Mouse (Mus musculus) left cerebral cortex, postnatal 14 days (tissue): ENCODE results near the gene Kif27. TPM values are rescaled to one million over a fixed set of nuclear protein-coding genes. Genes with fewer than 3 reads are reported as not detected.
"Not testable (repeated sequence)": the region's sequence is repeated elsewhere in the genome, so short reads cannot be mapped to it uniquely, and the experiment has no call there.

ENCODE experiments used
- DNase-seq, 2 experiments: peaks; one replicate each; pipeline ENCODE4 v3.0.0; 2021 to 2022; ENCODE audit warnings: low spot score in 2 of 2, mixed read lengths in 1 of 2
- intact Hi-C: fragments of 180-260 bp; cut with DNase I; formaldehyde crosslinking; loops from one replicate; pipeline ENCODE4 v1.15.1; 2025
- total RNA-seq, 2 experiments: library from RNA; stranded (reverse); gene quantifications; 2 replicates each; pipeline ENCODE4 v1.2.3; 2021

Kif27 gene
- total RNA-seq, 2 experiments from 2014 or later = 2.6 to 3.3 TPM

GRCm38 (mm10) chr13:58367641-58368040, 8.7 kb upstream of the Kif27 start:
- no peak for DNase-seq
- intact Hi-C loops = no loop called here

- no peak for DNase-seq
- intact Hi-C loops = no loop called here
Observed at GRCm38 (mm10) chr13:58366373-58366772, 7.5 kb upstream of the Kif27 start.

- intact Hi-C loops, DNase-seq: not testable (repeated sequence)
Observed at GRCm38 (mm10) chr13:58365179-58365578, 6.3 kb upstream of the Kif27 start.

GRCm38 (mm10) chr13:58364353-58365175, 5.6 kb upstream of the Kif27 start:
- DNase-seq = no peak
- intact Hi-C loops = no loop called here

GRCm38 (mm10) chr13:58359304-58359653, 357 bp upstream of the Kif27 start:
- no peak for DNase-seq
- intact Hi-C loops = no loop called here

GRCm38 (mm10) chr13:58352996-58353395, 5.9 kb downstream of the Kif27 start:
- intact Hi-C loops = no loop called here

GRCm38 (mm10) chr13:58350606-58351005, 8.3 kb downstream of the Kif27 start:
- intact Hi-C loops = no loop called here

More at GRCm38 (mm10) chr13:58352996-58353395, 5.9 kb downstream of the Kif27 start:
- no peak for DNase-seq

GRCm38 (mm10) chr13:58344505-58344904, 14.4 kb downstream of the Kif27 start:
- intact Hi-C loops = no loop called here
- DNase-seq = peak; percentile 16 to 19

More at GRCm38 (mm10) chr13:58350606-58351005, 8.3 kb downstream of the Kif27 start:
- DNase-seq = no peak

- DNase-seq = no peak
- intact Hi-C loops = no loop called here
Observed at GRCm38 (mm10) chr13:58337456-58337855, 21.5 kb downstream of the Kif27 start.

- no peak for DNase-seq
- intact Hi-C loops = no loop called here
Observed at GRCm38 (mm10) chr13:58334116-58334515, 24.8 kb downstream of the Kif27 start.

- intact Hi-C loops = no loop called here
Observed at GRCm38 (mm10) chr13:58317768-58318167, 41.2 kb downstream of the Kif27 start.

GRCm38 (mm10) chr13:58314991-58315390, 43.9 kb downstream of the Kif27 start:
- intact Hi-C loops = no loop called here
- no peak for DNase-seq

More at GRCm38 (mm10) chr13:58317768-58318167, 41.2 kb downstream of the Kif27 start:
- DNase-seq = no peak

GRCm38 (mm10) chr13:58313758-58314157, 45.2 kb downstream of the Kif27 start:
- DNase-seq = no peak

GRCm38 (mm10) chr13:58311351-58311750, 47.6 kb downstream of the Kif27 start:
- DNase-seq = no peak
- intact Hi-C loops = no loop called here

More at GRCm38 (mm10) chr13:58313758-58314157, 45.2 kb downstream of the Kif27 start:
- intact Hi-C loops = no loop called here

GRCm38 (mm10) chr13:58309499-58309898, 49.4 kb downstream of the Kif27 start:
- DNase-seq = no peak
- intact Hi-C loops = no loop called here

- intact Hi-C loops = no loop called here
- no peak for DNase-seq
Observed at GRCm38 (mm10) chr13:58307453-58307852, 51.5 kb downstream of the Kif27 start.

- DNase-seq = no peak
- intact Hi-C loops = no loop called here
Observed at GRCm38 (mm10) chr13:58305230-58305629, 53.7 kb downstream of the Kif27 start.

GRCm38 (mm10) chr13:58302421-58303145, 56.3 kb downstream of the Kif27 start:
- no peak for DNase-seq
- intact Hi-C loops = loop anchor here (5.0 kb wide), 1 partner anchor 245 kb away; no protein-coding TSS in a partner anchor

GRCm38 (mm10) chr13:58301961-58302360, 57.0 kb downstream of the Kif27 start:
- DNase-seq = no peak
- intact Hi-C loops = loop anchor here (5.0 kb wide), 1 partner anchor 245 kb away; no protein-coding TSS in a partner anchor

- intact Hi-C loops = no loop called here
- no peak for DNase-seq
Observed at GRCm38 (mm10) chr13:58298756-58299155, 60.2 kb downstream of the Kif27 start.
